Mouse (Mus musculus) midbrain, embryonic 14.5 days (tissue): ENCODE measurements around the gene Lmo7. TPM values are rescaled to one million over a fixed set of nuclear protein-coding genes. Genes with fewer than 3 reads are reported as not detected.

Source experiments
- ATAC-seq: fragments of 200-750 bp; cut with Nextera tagmentation; 2 replicates; pipeline ENCODE4 v1.8.0; 2017; ENCODE audit warnings: moderate number of reproducible peaks, moderate library complexity; ENCODE audit not compliant: low FRiP score, low TSS enrichment
- DNase-seq: peaks from one replicate; pipeline ENCODE4 v3.0.0-alpha.2; 2015
- H3K27ac ChIP-seq: fragments of 300-500 bp; sonication (generic); replicated peaks from 2 replicates; pipeline ENCODE4 v1.5.1; 2014; ENCODE audit warnings: mild to moderate bottlenecking, low read depth, low read length, moderate library complexity
- H3K27me3 ChIP-seq: fragments of 300-500 bp; sonication (generic); 2 replicates; pipeline ENCODE4 v1.6.1; 2014; ENCODE audit warnings: low read length, control low read depth, mixed read lengths; ENCODE audit not compliant: control insufficient read depth, insufficient read depth
- H3K36me3 ChIP-seq: fragments of 300-500 bp; sonication (generic); 2 replicates; pipeline ENCODE4 v1.6.1; 2014; ENCODE audit warnings: low read length, control low read depth; ENCODE audit not compliant: control insufficient read depth, insufficient read depth
- H3K4me1 ChIP-seq: fragments of 300-500 bp; sonication (generic); 2 replicates; pipeline ENCODE4 v1.6.1; 2014; ENCODE audit warnings: mild to moderate bottlenecking, antibody characterized with exemption, low read length, control low read depth; ENCODE audit not compliant: control insufficient read depth, insufficient read depth
- H3K4me2 ChIP-seq: fragments of 300-500 bp; sonication (generic); 2 replicates; pipeline ENCODE4 v1.6.1; 2014; ENCODE audit warnings: mild to moderate bottlenecking, low read length, moderate library complexity
- H3K4me3 ChIP-seq: fragments of 300-500 bp; sonication (generic); replicated peaks from 2 replicates; pipeline ENCODE4 v1.5.1; 2014; ENCODE audit warnings: low read depth, low read length
- H3K9ac ChIP-seq: fragments of 300-500 bp; sonication (generic); replicated peaks from 2 replicates; pipeline ENCODE4 v1.6.1; 2014; ENCODE audit warnings: mild to moderate bottlenecking, low read length, moderate library complexity
- H3K9me3 ChIP-seq: fragments of 300-500 bp; sonication (generic); 2 replicates; pipeline ENCODE4 v1.6.1; 2016; ENCODE audit warnings: low read length, control low read depth, mixed read lengths; ENCODE audit not compliant: control insufficient read depth
- WGBS: fragments of 180-500 bp; shearing (Covaris S2); extraction: QIAGEN DNeasy Blood & Tissue Kit; methylation state at CpG from one replicate; pipeline ENCODE4 v1.1.7; 2014; 5-methylcytosine and 5-hydroxymethylcytosine counted together
- polyA plus RNA-seq: library from polyadenylated mRNA; unstranded; fragments of >200 nt; fragmentation: Nextera tagmentation; extraction: Ambion mirVana; gene quantifications from 2 replicates; pipeline ENCODE4 v1.2.1, GENCODE M21; 2014

Gene Lmo7
- polyA plus RNA-seq, 1 experiment from 2014 or later: 1.7 TPM

- Histone ChIP-seq H3K4me2 (no peak overlapping the region), H3K9me3 (no peaks in the 10 kb centered on the region), H3K36me3 (no peaks in the 10 kb centered on the region), H3K27me3 (no peaks in the 10 kb centered on the region), H3K27ac (no peak overlapping the region), H3K4me3 (no peak overlapping the region), H3K9ac (no peak overlapping the region), H3K4me1 (no peaks in the 10 kb centered on the region)
- no peak for ATAC-seq
- 89% methylated on average over 3 of the region's 3 CpGs for WGBS
- no peak for DNase-seq
Measured at GRCm38 (mm10) chr14:101834109-101834508, 104.4 kb downstream of the Lmo7 start.

DNA sequence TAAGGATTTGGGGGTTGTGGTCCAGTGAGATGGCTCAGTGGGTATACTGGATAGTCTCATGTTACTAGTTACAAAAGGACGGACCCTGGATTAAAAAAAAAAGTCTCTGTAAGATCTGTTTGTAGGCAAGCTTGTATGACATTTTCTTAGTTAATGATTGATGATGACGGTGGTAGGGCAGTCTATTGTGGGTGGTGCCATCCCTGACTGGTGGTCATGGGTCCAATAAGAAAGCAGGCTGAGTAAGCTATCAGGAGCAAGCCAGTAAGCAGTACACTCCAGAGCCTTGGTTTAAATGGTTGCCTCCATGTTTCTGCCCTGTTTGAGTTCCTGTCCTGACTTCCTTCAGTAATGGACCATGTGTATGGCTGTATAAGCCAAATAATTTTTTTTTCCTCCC is 106.6 kb downstream of the Lmo7 start:
- no peaks in the 10 kb centered on the region for H3K9me3 ChIP-seq
- H3K9ac ChIP-seq: no peak overlapping the region
- no peak for ATAC-seq
- DNase-seq: no peak
- no peak overlapping the region for H3K4me2 ChIP-seq
- 86% methylated on average over 2 of the region's 2 CpGs for WGBS
- no peaks in the 10 kb centered on the region for H3K36me3 ChIP-seq
- H3K27ac ChIP-seq: no peak overlapping the region
- H3K27me3 ChIP-seq: no peaks in the 10 kb centered on the region
- no peaks in the 10 kb centered on the region for H3K4me1 ChIP-seq
- H3K4me3 ChIP-seq: no peak overlapping the region

DNA sequence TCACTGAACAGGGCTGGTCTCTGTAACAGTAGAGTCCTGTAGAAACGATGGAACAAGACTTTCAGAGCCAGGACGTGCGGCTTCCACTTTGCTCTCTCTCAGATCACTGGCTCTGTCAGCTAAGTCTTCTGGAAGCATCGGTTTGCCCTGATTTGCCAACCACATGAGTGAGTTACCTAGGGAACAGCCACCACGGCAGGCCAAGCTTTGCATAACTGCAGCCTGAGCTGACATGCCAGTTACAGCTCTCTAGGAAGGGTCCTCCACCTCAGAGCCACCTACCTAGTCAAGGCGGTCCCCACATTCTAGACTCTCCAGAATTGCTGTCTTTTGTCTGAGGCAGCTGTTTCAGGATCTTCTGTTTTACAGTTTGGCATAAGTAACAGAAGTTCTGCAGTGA is 107.4 kb downstream of the Lmo7 start:
- DNase-seq: no peak

GRCm38 (mm10) chr14:101838231-101838839 is 108.6 kb downstream of the Lmo7 start:
- no peak overlapping the region for H3K4me3 ChIP-seq
- DNase-seq (no peak), ATAC-seq (no peak)
- no peaks in the 10 kb centered on the region for H3K27me3 ChIP-seq
- 81% methylated on average over 7 of the region's 7 CpGs for WGBS
- H3K4me1 ChIP-seq: no peaks in the 10 kb centered on the region
- no peaks in the 10 kb centered on the region for H3K36me3 ChIP-seq
- H3K9me3 ChIP-seq: no peaks in the 10 kb centered on the region
- H3K4me2 ChIP-seq: no peak overlapping the region
- H3K27ac ChIP-seq: no peak overlapping the region
- H3K9ac ChIP-seq: no peak overlapping the region

More for the DNA sequence above, 107.4 kb downstream of the Lmo7 start:
- WGBS: 73% methylated on average over 6 of the region's 6 CpGs
- Histone ChIP-seq H3K4me1 (no peaks in the 10 kb centered on the region), H3K36me3 (no peaks in the 10 kb centered on the region), H3K4me3 (no peak overlapping the region), H3K9me3 (no peaks in the 10 kb centered on the region), H3K27ac (no peak overlapping the region), H3K4me2 (no peak overlapping the region), H3K27me3 (no peaks in the 10 kb centered on the region), H3K9ac (no peak overlapping the region)
- ATAC-seq: no peak

DNA sequence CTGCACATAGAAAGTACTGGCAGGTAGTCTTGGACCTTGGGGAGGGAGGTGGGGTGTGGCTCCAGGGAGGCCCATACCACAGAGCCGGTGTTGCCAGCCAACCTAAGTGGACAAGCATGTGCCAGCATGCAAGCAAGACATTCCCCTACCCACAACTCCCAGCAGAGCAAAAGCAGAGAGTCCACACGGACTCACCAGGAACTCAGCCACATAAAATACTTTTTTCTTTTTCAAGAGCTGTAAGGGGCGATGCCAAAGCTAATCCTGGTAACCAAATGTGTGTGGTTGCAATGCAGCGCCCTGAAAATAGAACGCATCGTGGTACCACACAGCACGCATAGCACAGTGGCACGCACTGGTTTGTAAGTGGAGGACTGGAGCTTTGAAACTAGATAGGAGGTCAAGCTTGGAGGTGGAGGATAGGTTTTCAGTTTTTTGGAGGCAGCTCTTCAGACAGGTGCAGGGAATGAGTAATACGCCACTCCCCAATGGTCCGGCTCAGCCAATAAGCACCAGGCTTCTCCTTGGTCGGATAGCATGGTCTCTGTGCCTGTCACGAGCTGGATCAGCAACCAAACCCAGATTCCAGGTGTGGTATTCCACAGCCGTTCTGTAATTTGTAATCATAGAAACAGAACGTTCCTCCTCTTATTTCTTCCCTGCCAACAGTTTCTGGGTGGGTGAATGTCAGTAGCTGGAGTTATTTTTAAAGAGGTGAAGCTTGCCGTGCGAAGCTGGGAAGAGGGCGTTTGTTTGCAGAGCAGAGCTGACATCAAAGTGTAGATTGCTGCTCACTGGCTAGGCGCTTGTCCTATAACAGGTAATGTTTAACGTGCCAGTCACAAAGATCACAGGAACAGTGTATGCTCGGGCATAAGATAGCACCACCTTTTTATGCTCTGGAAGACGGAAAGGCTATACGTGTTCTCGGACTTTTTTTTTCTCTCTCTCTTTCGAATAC is 110.3 kb downstream of the Lmo7 start:
- no peak overlapping the region for H3K27ac ChIP-seq
- DNase-seq: no peak
- 82% methylated on average over 24 of the region's 24 CpGs for WGBS
- H3K4me2 ChIP-seq: no peak overlapping the region
- no peak overlapping the region for H3K9ac ChIP-seq
- no peaks in the 10 kb centered on the region for H3K36me3 ChIP-seq
- H3K4me1 ChIP-seq: no peaks in the 10 kb centered on the region
- no peaks in the 10 kb centered on the region for H3K9me3 ChIP-seq
- no peak for ATAC-seq
- no peak overlapping the region for H3K4me3 ChIP-seq
- no peaks in the 10 kb centered on the region for H3K27me3 ChIP-seq

- 87% methylated on average over 5 of the region's 5 CpGs for WGBS
- H3K4me3 ChIP-seq: no peak overlapping the region
- no peak overlapping the region for H3K4me2 ChIP-seq
- H3K36me3 ChIP-seq: no peaks in the 10 kb centered on the region
- no peaks in the 10 kb centered on the region for H3K9me3 ChIP-seq
- ATAC-seq (no peak), DNase-seq (no peak)
- no peak overlapping the region for H3K9ac ChIP-seq
- H3K27me3 ChIP-seq: no peaks in the 10 kb centered on the region
- no peaks in the 10 kb centered on the region for H3K4me1 ChIP-seq
- H3K27ac ChIP-seq: no peak overlapping the region
Measured at GRCm38 (mm10) chr14:101841271-101841670, 111.5 kb downstream of the Lmo7 start.

- no peak for ATAC-seq
Measured at GRCm38 (mm10) chr14:101842521-101842920, 112.8 kb downstream of the Lmo7 start.

DNA sequence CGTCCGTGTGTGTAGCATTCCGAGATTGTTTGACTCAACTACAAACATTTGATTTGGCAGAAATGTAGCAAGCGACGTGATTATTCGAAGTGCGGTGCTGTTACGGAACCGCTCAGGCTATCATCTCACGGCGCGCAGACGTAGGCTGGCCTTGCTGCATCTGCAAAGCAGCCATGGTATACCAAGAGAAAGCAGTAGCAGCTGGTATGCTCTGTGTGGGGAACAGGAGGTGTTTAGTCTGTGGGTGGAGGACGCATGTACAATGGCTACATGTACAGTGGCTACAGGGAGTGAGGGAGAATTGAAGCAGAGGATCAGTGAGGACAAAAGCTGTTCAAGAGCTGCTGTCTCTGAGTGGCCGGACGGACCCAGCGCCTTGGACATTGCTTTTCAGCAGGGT is 113.7 kb downstream of the Lmo7 start:
- Histone ChIP-seq H3K36me3 (no peaks in the 10 kb centered on the region), H3K9me3 (no peaks in the 10 kb centered on the region), H3K27me3 (no peaks in the 10 kb centered on the region), H3K4me3 (no peak overlapping the region), H3K4me2 (no peak overlapping the region), H3K4me1 (no peaks in the 10 kb centered on the region), H3K27ac (no peak overlapping the region), H3K9ac (no peak overlapping the region)
- 87% methylated on average over 17 of the region's 17 CpGs for WGBS
- DNase-seq (no peak), ATAC-seq (no peak)

More at GRCm38 (mm10) chr14:101842521-101842920, 112.8 kb downstream of the Lmo7 start:
- H3K9ac ChIP-seq: no peak overlapping the region
- no peaks in the 10 kb centered on the region for H3K36me3 ChIP-seq
- no peaks in the 10 kb centered on the region for H3K4me1 ChIP-seq
- DNase-seq: no peak
- H3K27me3 ChIP-seq: no peaks in the 10 kb centered on the region
- WGBS: 93% methylated on average over 6 of the region's 6 CpGs
- H3K4me2 ChIP-seq: no peak overlapping the region
- no peak overlapping the region for H3K4me3 ChIP-seq
- no peak overlapping the region for H3K27ac ChIP-seq
- H3K9me3 ChIP-seq: no peaks in the 10 kb centered on the region
